Mouse (Mus musculus) right cerebral cortex, postnatal 10 days (tissue): ENCODE data around the gene Ripor3.

Experiments used
- DNase-seq, 2 experiments: peaks; one replicate each; pipeline ENCODE4 v3.0.0; 2021; ENCODE audit warnings: low spot score in 2 of 2

The Ripor3 gene

DNA sequence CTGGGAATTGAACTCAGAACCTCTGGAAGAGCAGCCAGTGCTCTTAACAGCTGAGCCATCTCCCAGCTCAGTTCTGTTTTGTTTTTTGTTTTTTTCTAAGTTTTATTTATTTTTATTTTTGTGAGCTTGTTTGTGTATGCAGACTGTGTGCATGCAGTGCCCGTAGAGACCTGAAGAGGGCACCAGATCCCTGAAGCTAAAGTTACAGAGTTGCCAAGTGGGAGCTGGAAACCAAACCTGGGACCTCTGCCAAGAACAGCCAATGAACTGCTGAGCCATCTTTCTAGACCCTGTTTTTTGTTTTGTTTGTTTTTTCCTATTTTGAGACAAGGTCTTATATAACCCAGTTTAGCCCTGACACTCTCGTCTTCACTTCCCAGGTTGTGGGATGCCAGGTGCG, 18.0 kb upstream of the Ripor3 start:
- no peak for DNase-seq

- DNase-seq = no peak
Measured at GRCm38 (mm10) chr2:168026467-168026866, 16.0 kb upstream of the Ripor3 start.

DNA sequence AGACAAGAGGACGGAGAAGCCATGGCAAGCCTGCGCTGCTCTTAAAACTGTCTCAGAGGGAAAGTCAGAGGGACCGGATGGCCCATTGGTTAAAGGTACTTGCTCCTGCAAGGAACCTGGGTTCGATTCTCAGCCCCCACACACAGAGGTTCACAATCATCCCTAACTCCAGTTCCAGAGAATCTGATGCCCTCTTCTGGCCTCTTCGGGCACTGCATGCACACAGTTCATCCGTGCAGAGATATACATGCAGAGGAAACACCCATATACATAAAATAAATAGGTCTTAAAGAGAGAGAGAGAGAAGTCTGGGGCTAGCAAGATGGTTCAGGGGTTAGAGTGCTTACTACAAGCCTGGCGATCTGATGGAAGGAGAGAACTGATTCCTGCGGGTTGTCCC, 15.5 kb upstream of the Ripor3 start:
- no peak for DNase-seq

- DNase-seq = peak; percentile 79
Measured at GRCm38 (mm10) chr2:168025174-168025573, 14.8 kb upstream of the Ripor3 start.

DNA sequence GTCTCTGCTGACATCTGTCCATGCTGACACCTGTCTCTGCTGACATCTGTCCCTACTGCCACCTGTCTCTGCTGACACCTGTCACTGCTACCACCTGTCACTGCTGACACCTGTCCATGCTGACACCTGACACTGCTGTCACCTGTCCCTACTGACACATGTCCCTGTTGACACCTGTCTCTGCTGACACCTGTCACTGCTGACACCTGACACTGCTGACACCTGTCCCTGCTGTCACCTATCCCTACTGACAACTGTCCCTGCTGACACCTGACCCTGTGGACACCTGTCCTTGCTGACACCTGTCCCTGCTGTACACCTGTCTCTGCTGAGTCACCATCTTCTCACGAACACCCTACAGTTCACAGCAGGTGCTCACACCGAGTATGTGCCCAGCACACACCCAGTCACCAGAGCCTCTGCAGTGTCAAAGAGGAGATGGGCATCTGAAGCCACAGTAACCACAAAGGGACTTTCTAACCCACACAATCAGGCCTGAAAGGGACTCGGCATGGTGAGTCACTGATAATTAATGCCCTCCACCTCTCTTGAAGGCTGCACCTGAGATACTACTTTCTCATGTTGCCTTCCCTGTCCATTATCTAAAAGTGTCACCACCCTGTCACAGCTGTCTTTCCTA, 13.5 kb upstream of the Ripor3 start:
- DNase-seq = no peak

GRCm38 (mm10) chr2:168019201-168019715, 8.8 kb upstream of the Ripor3 start:
- peak; percentile 61 to 70 for DNase-seq

DNA sequence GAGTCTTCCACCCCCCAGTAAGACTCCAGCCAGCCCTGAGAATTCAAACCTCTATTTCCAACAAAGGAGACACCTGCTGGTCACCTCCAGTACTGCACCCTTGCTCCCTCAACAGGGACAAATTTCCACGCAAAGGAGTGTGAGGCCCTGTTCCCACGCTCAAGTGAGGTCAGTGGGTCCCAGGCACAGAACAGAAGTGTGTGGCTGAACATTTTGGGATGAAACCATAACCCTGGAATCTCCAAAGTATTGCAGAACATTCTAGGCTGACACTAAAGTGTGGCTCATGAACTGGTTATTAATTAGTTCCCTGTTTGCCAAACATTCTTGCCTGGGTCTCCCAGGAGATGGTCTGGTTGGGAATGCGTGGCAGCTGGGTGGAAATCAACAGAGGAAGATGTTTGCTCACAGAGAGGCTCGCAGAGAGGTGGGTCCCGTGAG, 6.6 kb upstream of the Ripor3 start:
- peak; percentile 61 to 78 for DNase-seq

DNA sequence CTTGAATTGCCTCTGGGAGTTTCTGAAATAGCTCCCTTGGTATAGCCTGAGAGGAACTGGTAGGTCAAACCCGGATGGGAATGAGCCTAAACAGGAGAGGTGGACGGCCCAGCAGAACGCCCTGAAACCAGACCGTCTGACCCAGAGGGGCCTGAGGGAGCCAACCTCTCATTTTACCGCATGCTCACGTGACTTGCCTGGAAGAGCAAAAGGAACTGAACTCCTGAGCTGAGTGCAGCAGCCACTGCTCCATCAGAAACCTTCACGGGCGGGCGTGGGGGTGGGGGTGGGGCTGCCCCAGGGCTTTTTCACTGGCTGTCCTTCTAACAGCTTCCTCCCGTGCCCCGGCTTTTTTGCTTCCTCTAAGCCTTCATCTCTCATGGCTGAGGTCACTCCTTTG, 475 bp upstream of the Ripor3 start:
- no peak for DNase-seq

DNA sequence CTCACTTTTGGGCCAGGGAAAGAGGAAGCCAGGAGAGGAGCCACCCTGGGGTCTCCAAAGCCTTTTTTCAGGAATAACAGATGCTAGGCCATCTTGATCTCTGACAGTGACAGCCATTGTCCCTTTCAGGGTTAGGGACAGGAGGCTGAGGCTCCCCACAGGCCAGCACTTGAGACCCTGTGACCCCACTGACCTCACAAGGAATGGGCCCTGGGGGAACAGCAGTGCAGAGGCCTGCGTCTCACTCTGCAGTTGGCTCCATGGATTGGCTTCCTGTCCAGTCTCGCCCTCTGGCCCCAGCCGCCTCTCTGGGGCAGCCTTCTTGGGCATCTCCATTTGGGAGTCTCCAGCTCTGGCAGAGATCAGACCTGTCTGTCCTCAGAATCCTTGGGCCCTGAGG, 2.3 kb downstream of the Ripor3 start:
- DNase-seq = no peak

- DNase-seq = no peak
Measured at GRCm38 (mm10) chr2:168006489-168006888, 3.9 kb downstream of the Ripor3 start.

DNA sequence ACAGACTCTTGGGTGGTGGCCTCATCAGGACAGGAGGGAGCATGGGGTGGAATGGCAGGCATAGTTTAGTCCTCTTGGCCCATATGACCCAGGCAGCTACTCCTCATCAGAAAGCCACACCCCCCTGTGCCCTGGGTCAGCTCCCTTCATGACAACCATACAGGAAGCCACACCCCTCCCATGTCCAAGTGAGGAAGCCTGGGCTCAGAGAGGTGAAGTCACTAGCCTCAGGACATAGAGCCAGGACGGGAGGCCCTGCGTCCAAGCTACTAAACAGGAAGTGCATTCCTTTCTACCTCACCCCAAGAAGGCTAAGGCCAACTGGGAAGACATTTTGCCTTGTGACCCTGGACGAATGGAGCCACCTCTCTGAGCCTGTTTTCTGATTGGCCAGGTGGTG, 4.8 kb downstream of the Ripor3 start:
- DNase-seq = no peak

DNA sequence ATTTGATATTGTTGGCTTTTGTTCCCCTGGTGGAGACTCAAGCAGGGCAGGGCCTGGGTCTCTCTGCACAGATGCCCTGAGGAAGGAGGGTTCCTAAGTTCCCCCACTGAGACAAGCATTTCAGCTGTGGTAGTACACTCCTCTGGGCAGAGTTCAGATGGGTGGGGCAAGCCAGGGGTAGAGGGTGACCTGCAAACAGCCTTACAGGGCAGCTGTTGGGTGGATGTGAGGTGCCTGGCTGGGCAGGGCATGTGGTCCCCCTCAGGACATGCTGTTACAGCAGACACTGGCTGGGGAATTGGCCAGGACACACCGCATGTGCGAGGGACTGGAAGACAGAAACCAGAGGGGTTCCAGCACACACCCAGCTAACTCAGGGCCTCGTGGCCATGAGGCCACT, 5.4 kb downstream of the Ripor3 start:
- no peak for DNase-seq

DNA sequence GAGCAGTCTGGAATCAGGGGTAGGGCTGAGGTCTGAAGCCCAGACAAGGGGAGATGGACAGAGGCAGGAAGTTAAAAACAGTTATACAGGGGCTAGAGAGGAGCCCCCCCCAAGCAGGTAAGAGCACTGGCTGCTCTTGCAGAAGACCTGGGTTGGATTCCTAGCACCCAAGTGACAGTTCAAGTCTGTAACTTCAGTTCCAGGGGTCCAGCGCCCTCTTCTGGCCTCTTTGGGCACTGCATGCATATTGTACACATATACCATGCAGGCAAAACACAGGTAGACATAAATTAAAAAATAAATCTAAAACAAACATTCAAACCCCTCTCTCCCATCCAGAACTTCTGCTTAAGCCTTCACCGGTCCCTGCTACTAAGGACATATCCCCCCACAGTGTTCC, 6.0 kb downstream of the Ripor3 start:
- no peak for DNase-seq

DNA sequence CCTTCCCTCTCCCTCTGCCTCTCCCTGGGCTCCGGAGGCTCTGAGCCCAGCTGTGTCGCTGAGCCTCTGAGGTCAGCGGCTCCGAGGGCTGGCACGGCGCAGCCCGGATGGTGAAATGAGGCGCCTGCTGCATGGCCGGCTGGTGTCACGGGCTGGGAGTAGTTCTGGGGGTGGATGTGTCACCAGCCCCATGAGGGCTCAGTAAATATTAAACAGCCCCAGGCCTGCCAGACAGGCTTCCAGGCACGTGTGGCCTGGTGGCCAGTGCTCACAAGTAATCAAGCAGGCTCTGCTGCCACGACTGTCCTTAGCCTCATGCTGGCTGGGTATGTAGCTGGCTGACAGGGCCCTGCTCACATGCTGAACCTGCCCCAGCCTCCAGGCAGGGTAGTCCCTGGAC, 7.0 kb downstream of the Ripor3 start:
- DNase-seq = no peak

DNA sequence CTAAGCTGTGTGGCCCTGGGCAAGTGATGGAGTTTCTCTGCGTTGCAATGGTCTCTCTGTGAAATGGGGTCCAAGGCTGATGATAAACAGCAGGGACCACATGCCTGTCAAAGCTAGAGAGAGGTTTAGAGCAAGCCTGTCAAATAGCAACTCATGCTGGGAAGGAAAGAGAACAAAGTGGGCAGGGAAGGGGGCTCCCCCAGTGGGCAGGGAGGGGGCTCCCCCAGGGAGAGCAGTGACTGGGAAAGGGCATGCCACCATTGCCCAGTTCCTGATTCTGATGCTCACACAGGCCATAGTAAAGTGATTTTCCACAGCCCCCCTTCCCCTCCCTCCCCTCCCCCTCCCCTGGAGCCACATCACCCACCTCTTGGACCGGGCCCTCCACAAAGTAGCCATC, 7.5 kb downstream of the Ripor3 start:
- no peak for DNase-seq

- no peak for DNase-seq
Measured at GRCm38 (mm10) chr2:168002188-168002587, 8.2 kb downstream of the Ripor3 start.

DNA sequence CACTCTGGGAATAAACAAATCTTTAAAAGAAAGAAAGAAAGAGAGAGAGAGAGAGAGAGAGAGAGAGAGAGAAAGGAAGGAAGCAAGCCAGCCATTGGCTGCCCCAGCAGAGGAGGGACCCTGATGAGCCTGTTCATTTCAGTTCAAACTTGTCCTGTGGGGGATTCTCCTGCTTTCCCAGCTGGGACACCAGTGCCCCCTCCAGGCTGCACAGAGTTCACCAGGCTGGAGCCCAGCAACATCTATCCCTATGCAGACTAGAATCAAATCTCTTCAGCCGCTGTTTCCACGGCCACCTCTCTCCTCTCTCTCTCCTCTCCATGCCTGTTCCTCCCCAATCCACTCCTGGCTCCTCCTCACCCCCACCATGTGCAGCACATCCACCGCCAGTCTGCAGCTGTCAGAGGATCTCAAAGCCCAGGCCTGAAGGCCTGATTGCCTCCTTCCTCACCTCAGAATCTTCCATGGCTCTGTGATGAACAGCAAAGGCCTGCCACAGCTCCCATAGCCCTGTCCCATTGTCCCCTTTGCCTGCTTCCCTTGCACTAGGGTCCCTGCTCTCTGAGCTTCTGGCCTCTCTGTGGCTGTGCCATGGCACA, 11.2 kb downstream of the Ripor3 start:
- no peak for DNase-seq

DNA sequence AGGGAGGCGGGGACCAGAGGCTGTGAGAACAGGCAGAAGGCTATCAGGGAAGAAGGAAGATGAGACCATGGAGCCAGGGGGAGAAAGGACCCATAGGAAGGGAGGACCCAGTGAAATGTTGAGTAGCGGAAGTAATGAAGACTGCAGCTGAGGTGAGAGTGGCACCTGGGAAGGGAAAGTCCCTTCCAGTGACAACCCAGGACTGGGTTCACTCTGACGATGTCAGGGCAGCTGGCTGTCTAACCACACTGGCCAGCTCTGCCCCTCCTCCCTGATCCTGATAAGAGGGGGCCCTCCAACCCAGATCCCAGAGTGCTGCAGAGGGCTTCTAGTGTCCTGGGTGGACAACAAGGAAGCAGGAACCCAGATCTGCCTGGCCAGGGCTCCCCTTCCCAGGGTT, 12.9 kb downstream of the Ripor3 start:
- no peak for DNase-seq

DNA sequence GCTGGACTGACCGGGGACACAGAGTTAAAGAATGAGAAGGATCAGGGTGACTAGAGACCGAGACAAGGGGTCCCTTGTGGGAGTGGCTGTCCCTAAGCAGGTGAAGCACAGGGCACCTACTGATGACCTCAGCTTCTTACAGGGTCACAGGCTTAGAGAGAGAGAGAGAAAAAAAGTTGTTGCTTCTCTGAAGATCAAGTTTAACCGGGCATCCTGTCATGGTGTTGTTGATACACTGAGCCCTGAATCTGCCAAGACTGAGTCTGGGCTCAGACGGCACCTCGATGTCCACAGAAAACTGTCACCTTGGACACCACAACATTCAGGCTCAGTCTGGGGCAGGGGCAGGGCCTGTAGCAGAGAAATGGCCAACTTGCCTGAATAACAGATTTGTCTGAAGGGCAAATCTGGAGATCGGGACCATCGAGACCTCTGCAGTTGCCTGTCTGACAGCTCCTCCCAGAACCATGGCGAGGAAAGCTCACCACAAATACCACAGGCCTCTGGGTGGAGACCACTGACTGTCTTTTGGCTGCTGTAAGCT, 13.7 kb downstream of the Ripor3 start:
- no peak for DNase-seq

DNA sequence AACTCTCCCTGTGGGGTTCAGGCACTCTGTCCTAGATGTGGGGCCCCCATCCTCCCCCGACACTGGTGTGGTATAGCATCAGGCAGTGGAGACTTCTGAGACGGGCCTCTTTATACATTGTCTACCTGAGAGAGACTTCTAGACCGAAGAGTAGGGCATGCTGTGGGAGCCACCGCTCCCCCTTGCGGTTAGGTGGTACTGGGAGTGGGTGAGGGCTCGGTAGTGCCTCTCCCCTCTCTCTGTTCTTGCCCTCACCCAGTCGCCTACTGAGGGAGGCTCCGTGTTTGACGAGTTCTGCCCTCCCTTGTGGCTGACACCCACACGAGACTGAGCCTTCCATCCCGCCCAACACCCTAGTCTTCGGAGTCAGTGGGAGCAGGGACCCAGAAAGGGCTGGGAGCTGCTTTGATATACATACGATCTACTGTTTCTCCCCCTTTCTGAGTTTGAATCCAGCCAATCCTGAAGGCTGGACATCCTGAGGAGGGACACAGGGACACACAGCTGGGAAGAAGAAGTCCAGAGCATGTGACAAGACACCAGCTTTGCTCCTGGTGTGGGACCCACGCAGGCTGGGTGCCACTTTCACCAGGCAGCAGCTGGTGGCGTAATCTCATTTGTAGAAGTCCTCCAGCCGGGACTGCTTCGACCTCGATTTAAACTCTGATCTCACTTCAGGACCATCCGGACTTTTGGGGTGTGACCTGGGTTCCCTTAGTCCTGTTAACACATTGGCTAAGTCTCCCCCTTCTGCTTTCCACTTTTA, 14.4 kb downstream of the Ripor3 start:
- DNase-seq = no peak

GRCm38 (mm10) chr2:167993260-167993659, 17.2 kb downstream of the Ripor3 start:
- no peak for DNase-seq

- no peak for DNase-seq
Measured at GRCm38 (mm10) chr2:167989310-167989709, 21.1 kb downstream of the Ripor3 start.

- DNase-seq = no peak
Measured at GRCm38 (mm10) chr2:167987640-167988039, 22.8 kb downstream of the Ripor3 start.
